In the genomic region with DNA sequence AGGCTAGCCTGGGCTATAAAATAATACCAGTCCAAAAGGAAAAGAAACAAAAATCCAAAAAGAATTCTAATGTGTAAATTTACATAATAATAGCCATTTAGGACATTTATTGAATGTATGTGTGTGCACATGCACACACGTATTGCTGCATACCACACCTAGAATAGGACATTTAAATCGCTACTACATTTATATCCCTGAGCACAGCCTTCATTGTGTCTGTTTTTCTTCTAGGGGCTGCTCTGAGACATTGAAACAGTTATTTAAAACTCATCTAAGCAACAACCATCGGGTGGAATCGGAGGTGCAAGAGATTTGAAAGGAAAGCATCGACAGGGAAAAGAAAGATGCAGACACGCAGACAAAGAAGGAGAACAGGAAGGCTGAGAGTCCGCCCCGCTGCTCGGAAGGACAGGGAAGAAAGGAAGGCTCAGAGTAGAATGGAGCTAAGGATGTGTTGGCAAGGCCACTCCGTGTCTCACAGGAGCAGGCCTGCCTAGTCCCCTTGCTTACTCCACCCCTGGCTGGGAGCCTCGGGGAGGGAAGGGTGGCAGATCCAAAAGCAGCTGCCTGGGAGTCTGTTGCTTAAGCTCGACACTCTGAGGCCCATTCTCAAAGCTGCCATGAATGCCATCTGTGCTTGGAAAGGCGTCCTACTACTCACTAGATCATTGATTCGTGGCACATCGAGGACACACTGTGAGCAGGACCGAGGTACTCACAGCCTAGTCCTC, we compare ENCODE assay signal across 11 mouse cellular contexts. TPM values are rescaled to one million over a fixed set of nuclear protein-coding genes. Genes with fewer than 3 reads are reported as not detected.
DNase-seq lines count a peak whose midpoint lies in the region; ATAC-seq and TF ChIP-seq lines count a peak whose summit lies in the region.
"Had no signal": no experiment of that assay in that cellular context is flagged by ENCODE, and none has a peak within 500 bp of the region (broad histone marks: within the 10 kb centered on the region; RNA-seq: fewer than 3 reads in every experiment).

No protein-coding gene starts in this region.

- no peak for TF ChIP-seq CTCF in forebrain, postnatal 0 days (IDR thresholded peaks at IDR 0.05; ENCODE audit: low read depth)

- H3K4me3 ChIP-seq in forebrain, postnatal 0 days (ENCODE audit: low read depth, low read length), result no peak overlapping the region
- H3K4me3 ChIP-seq: intestine, embryonic 15.5 days had no signal

- H3K27ac ChIP-seq in forebrain, postnatal 0 days (ENCODE audit: low read depth, low read length), result peak overlapping the region; percentile 86
- H3K27ac ChIP-seq: intestine, embryonic 15.5 days had no signal

- peak; percentile 7 for DNase-seq in heart, postnatal 25 days (ENCODE audit: low spot score)
- DNase-seq in heart, adult 9 months (ENCODE audit: low spot score in 2 of 2), result no peak
- DNase-seq in forebrain, postnatal 0 days, result peak; percentile 89
- DNase-seq in layer of hippocampus, postnatal 14 days (ENCODE audit: low spot score in 2 of 2), result peak; percentile 42 to 71
- DNase-seq in right cerebral cortex, postnatal 10 days (ENCODE audit: low spot score in 2 of 2), result peak; percentile 73 to 78
- no peak for DNase-seq in yolk sac, embryonic 10.5 days (ENCODE audit: low spot score)
- no peak for DNase-seq in spleen, adult 12 weeks (ENCODE audit: low spot score)
- DNase-seq: cerebellum, adult 9-11 months; thymus, postnatal 4 days had no signal

- H3K27me3 ChIP-seq in forebrain, postnatal 0 days (ENCODE audit: insufficient read depth, low read length), result no peaks in the 10 kb centered on the region
- H3K27me3 ChIP-seq: intestine, embryonic 15.5 days had no signal

- WGBS in forebrain, postnatal 0 days, result 23% methylated on average over 16 of the region's 16 CpGs

- H3K4me1 ChIP-seq in forebrain, postnatal 0 days (ENCODE audit: insufficient read depth), result peaks cover 8% of the 10 kb centered on the region; the same call in 1 of the 2 replicates
- H3K4me1 ChIP-seq: intestine, embryonic 15.5 days had no signal

- peak; percentile 98 for ATAC-seq in forebrain, postnatal 0 days
- no peak for ATAC-seq in cerebellum, adult (ENCODE audit: insufficient number of reproducible peaks, low FRiP score, low TSS enrichment)
- ATAC-seq: intestine, embryonic 15.5 days had no signal

- no peaks in the 10 kb centered on the region for H3K36me3 ChIP-seq in forebrain, postnatal 0 days (ENCODE audit: insufficient read depth)
- H3K36me3 ChIP-seq: intestine, embryonic 15.5 days had no signal

- intact Hi-C loops in heart, postnatal 25 days (cut with DNase I), result no loop called here

- H3K4me2 ChIP-seq in forebrain, postnatal 0 days (ENCODE audit: low read depth), result peak overlapping the region; percentile 21; the same call in 1 of the 2 replicates
- H3K4me2 ChIP-seq: intestine, embryonic 15.5 days had no signal

- peak overlapping the region; percentile 44 for H3K9ac ChIP-seq in forebrain, postnatal 0 days
- H3K9ac ChIP-seq: intestine, embryonic 15.5 days had no signal

- no peaks in the 10 kb centered on the region for H3K9me3 ChIP-seq in forebrain, postnatal 0 days (ENCODE audit: low read length)
- H3K9me3 ChIP-seq: intestine, embryonic 15.5 days had no signal

RNA-seq across cellular contexts. Expression of a gene that starts 11.0 kb away (rescaled TPM):
- 10 to 100 TPM; 40.6 to 41.6 TPM for total RNA-seq in heart, postnatal 25 days (2021)
- total RNA-seq in forebrain, postnatal 0 days (2014; rRNA removed), result 25.5 and 29.7 TPM in 2 replicates
- polyA plus RNA-seq in forebrain, postnatal 0 days (2015; fragmentation: Nextera tagmentation; extraction: Ambion mirVana), result 5.6 and 9.0 TPM in 2 replicates
- total RNA-seq in layer of hippocampus, postnatal 14 days (2021), result 10 to 100 TPM; 43.8 to 44.6 TPM

Comparison
In these comparisons a context has a peak if more than half of its experiments do, and no peak if none do; other contexts are left out.
1. DNase-seq: peak in heart, postnatal 25 days (single experiment), forebrain, postnatal 0 days (single experiment), layer of hippocampus, postnatal 14 days (2 of 2) and right cerebral cortex, postnatal 10 days (2 of 2); none in heart, adult 9 months (0 of 2), yolk sac, embryonic 10.5 days (single experiment) and spleen, adult 12 weeks (single experiment).